Mouse (Mus musculus): ENCODE results near the gene Olig1.

DNA sequence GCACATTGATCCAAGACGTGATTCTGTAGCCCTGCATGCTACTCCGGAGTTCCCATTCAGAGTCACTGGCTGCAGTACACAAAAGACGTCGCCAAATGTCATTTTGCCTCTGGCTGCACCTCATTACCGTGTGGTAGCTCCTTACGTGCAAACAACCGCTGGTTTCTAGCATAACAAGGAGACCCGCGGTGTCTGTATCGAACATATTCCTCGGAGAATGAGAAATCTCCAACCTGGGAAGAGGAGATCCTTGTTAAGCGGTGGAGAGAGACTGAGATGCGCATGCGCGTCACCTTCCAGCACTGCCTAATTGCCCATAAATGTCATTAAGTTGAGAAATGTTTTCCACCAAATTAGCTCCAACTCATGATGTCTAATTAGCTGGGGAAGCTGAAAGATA is 51.0 kb downstream of the Olig1 start:
- TF ChIP-seq POLR2A (IDR thresholded peaks at IDR 0.05; ENCODE audit: low read depth, low read length) (no peak), CTCF (conservative IDR thresholded peaks at IDR 0.05; ENCODE audit: insufficient read depth, insufficient read length, low read depth, low read length) (no peak)

All from kidney, adult 2 months (tissue).